Mouse (Mus musculus) small intestine, adult 2 months (tissue): Measurements from ENCODE around the gene Crybb1. TPM values are rescaled to one million over a fixed set of nuclear protein-coding genes. Genes with fewer than 3 reads are reported as not detected.

Source experiments
- H3K27ac ChIP-seq: fragments of 200-500 bp; 2 replicates; pipeline ENCODE4 v1.5.1; 2012; ENCODE audit warnings: low read depth, low read length, control low read depth, inconsistent platforms; ENCODE audit not compliant: insufficient read depth
- H3K27me3 ChIP-seq: fragments of 200-500 bp; 2 replicates; pipeline ENCODE4 v1.6.1; 2012; ENCODE audit warnings: mild to moderate bottlenecking, moderate library complexity, low read length, inconsistent platforms; ENCODE audit not compliant: control insufficient read depth, insufficient read depth
- H3K36me3 ChIP-seq: fragments of 200-500 bp; 2 replicates; pipeline ENCODE4 v1.6.1; 2012; ENCODE audit warnings: mild to moderate bottlenecking, low read length, control low read depth, inconsistent platforms; ENCODE audit not compliant: control insufficient read depth, insufficient read depth
- H3K4me1 ChIP-seq: fragments of 200-500 bp; 2 replicates; pipeline ENCODE4 v1.6.1; 2012; ENCODE audit warnings: low read length, inconsistent platforms, mixed read lengths; ENCODE audit not compliant: control insufficient read depth, insufficient read depth, insufficient read length
- H3K4me3 ChIP-seq: fragments of 200-500 bp; 2 replicates; pipeline ENCODE4 v1.5.1; 2012; ENCODE audit warnings: low read depth, mild to moderate bottlenecking, control low read depth, inconsistent platforms, low read length, moderate library complexity
- CTCF ChIP-seq: fragments of 200-500 bp; IDR thresholded peaks from 2 replicates; pipeline ENCODE4 v1.5.1; 2012; ENCODE audit warnings: low read depth, mild to moderate bottlenecking, control low read depth, inconsistent platforms, low read length, moderate library complexity, mixed read lengths; ENCODE audit not compliant: insufficient replicate concordance, insufficient read length; ENCODE audit errors: extremely low read depth
- POLR2A ChIP-seq: fragments of 200-500 bp; IDR thresholded peaks from 2 replicates; pipeline ENCODE4 v1.6.1; 2012; ENCODE audit warnings: low read depth, mild to moderate bottlenecking, control low read depth, inconsistent platforms, low read length, moderate library complexity
- WGBS: fragments of 180-500 bp; shearing (Covaris S2); methylation state at CpG from one replicate; pipeline ENCODE4 v1.1.7; 2018; 5-methylcytosine and 5-hydroxymethylcytosine counted together
- polyA plus RNA-seq: library from polyadenylated mRNA; depleted of rRNA; stranded (reverse); fragments of >200 nt; gene quantifications from 2 replicates; pipeline ENCODE4 v1.2.3, GENCODE M21; 2012; rRNA removed

Gene Crybb1
- polyA plus RNA-seq, result 0.33 and 0.34 TPM in 2 replicates

DNA sequence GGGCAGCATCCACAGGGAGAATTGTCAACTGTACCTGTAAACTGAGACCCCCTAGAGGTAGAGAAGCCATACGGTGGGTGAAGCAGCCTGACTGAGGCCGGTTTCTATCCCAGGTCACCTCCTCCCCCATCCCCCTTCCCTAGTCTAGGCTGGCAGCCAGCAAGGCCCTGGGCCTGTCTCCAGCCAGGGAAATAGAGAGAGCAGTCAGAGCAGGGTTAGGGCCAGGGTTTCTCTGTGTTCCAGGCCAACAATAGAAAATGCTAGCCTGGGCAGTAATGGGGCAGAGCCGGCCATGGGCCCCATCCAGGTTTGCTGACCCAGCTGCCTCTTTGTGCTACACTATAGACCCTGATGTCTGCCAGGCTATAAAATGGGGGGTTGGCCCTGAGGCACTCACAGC is at the start of gene Crybb1:
TSS of gene Crybb1 (plus strand) at position 390 of the 400 bp plus-strand sequence.
- WGBS, result 67% methylated on average over 3 of the region's 3 CpGs
- H3K4me1 ChIP-seq, result peaks cover 11% of the 10 kb centered on the region
- TF ChIP-seq CTCF, result no peak

DNA sequence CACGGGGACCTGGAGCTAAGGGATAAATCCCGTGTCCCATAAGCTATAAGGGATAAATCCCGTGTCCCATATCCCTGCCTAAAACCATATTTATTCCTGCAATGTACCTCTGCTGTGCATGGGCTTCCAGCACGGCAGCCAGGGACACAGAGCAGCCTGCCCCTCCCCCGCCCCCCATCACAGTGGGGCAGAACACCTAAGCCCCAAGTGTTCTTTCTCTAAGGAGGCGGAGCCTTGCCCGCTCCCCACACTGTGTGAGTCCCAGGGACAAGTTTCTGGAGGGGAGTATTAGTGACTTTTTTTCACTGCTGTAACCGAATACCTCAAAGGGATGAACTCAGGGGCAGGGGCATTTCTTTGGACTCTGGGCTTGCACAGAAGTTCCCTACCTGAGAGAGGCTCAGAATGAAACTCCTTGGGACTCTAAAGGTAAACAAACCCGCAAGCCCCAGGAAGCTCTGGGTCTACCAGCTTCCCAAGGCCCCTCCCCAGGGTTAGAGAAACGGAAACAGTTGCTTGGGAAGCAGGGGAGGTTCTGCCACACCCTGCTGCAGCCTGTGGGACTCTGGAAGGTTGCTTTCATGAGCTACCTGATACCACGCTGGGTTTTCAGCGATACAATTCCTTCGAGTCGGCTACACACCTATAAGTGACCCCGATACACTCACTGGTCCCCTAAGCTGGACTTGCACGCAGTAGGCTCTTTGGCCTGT is 48.9 kb upstream of the Crybb1 start:
- no peak for TF ChIP-seq CTCF
- TF ChIP-seq POLR2A, result no peak
- WGBS, result 20% methylated on average over 16 of the region's 16 CpGs
- H3K4me1 ChIP-seq, result no peaks in the 10 kb centered on the region

More for the DNA sequence above, at the start of gene Crybb1:
- Histone ChIP-seq H3K27me3 (no peaks in the 10 kb centered on the region), H3K4me3 (no peak within 1 kb of the TSS), H3K36me3 (no peaks in the 10 kb centered on the region), H3K27ac (0 out of 2 replicates have a peak within 1 kb of the TSS, but pooled peaks have one; percentile 36)

DNA sequence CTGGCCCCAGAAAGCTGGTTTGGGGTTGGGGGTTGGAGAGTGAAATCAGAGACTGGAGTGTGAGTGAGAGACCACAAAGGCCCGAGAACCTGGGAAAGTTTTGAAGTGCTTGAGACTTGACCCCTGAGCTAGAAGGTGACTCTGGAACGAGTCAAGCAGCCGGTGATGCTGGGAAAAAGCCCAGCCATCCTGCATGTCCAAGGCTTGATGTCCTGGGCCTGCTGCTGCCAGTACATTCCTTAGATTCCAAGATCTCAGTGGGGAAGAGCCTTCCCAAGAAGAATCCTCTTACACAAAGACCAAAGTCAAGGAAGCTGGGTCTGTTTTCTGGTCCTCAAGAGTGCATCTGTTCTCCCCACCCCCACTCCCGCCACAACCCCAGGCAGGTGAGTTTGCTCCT is 47.3 kb upstream of the Crybb1 start:
- Histone ChIP-seq H3K27ac (no peak overlapping the region), H3K36me3 (no peaks in the 10 kb centered on the region), H3K4me3 (no peak overlapping the region), H3K4me1 (no peaks in the 10 kb centered on the region), H3K27me3 (no peaks in the 10 kb centered on the region)
- 55% methylated on average over 4 of the region's 4 CpGs for WGBS
- no peak for TF ChIP-seq CTCF
- TF ChIP-seq POLR2A, result no peak

More for the DNA sequence above, 48.9 kb upstream of the Crybb1 start:
- H3K27me3 ChIP-seq, result no peaks in the 10 kb centered on the region
- H3K4me3 ChIP-seq, result no peak overlapping the region
- no peak overlapping the region for H3K27ac ChIP-seq
- no peaks in the 10 kb centered on the region for H3K36me3 ChIP-seq

DNA sequence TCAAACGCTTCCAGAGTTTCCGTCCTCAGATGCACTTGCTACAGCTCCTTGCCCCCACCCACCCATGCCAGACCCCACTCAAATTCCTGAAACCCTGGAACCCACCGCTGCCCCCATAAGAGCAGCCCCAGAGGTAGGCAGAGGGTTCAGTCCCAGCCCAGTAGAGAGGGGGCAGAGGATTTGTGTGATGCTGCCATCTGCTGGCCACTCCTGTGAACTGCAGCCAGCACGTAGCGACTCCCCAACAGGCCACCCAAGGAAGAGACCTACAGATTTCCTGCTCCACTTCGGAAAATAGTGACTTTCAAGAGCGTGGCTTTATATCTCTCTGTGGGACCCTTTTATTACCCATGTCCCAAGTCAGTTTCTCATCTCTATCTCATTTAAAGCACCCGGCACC is 45.5 kb upstream of the Crybb1 start:
- H3K4me3 ChIP-seq, result no peak overlapping the region
- 36% methylated on average over 8 of the region's 8 CpGs for WGBS
- no peaks in the 10 kb centered on the region for H3K36me3 ChIP-seq
- H3K27ac ChIP-seq, result no peak overlapping the region
- no peaks in the 10 kb centered on the region for H3K27me3 ChIP-seq
- peak; percentile 82 for TF ChIP-seq CTCF
- TF ChIP-seq POLR2A, result no peak
- no peaks in the 10 kb centered on the region for H3K4me1 ChIP-seq

DNA sequence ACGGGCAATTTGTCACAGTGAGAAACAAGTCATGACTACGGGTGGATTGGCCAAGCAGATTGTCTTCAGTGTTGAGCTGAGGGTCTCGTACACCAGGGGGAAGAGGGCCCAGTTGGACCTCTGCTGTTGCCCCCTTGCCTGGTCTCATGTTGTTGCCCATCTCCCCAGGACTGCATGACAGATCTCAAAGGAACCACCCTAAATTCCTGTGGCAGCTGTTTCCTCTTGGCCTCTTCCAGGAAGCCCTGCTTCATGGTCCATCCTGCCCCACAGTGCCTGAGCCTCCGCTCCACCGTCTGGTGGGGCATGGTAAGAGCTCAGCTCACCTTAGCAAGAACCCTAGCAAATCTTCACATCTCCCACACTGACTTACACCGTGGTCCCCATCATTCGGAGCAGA is 43.7 kb upstream of the Crybb1 start:
- Histone ChIP-seq H3K4me1 (no peaks in the 10 kb centered on the region), H3K4me3 (no peak overlapping the region), H3K36me3 (no peaks in the 10 kb centered on the region), H3K27ac (no peak overlapping the region), H3K27me3 (no peaks in the 10 kb centered on the region)
- WGBS, result 91% methylated on average over 7 of the region's 7 CpGs
- TF ChIP-seq POLR2A (no peak), CTCF (no peak)

DNA sequence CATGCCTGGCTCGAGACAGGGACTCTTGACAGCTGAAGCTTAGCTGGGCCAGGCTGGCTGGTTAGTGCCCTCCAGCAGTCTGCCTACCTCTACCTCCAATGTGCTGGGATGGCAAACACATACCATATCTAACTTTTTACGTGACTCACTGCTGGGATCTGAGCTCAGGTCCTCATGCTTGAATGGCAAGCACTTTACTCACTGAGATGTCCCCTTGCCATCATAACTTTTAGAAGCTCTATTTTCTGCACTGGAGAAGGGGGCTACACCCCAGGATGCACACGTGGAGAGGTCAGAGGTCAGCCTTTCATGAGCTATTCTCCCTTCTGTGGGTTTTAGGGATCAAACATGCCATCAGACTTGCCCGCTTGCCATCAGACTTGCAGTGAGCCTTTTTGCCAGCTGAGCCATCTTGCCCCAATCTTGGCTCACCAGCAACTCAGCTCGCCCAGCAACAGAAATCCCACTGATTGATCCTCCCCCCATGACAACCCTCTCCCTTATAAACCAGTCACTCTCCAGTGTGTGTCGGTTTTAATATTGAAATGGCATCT is 42.8 kb upstream of the Crybb1 start:
- no peaks in the 10 kb centered on the region for H3K4me1 ChIP-seq
- no peaks in the 10 kb centered on the region for H3K36me3 ChIP-seq
- H3K27ac ChIP-seq, result no peak overlapping the region
- WGBS, result 79% methylated on average over 6 of the region's 6 CpGs
- H3K27me3 ChIP-seq, result no peaks in the 10 kb centered on the region
- no peak for TF ChIP-seq POLR2A
- no peak for TF ChIP-seq CTCF
- H3K4me3 ChIP-seq, result no peak overlapping the region

DNA sequence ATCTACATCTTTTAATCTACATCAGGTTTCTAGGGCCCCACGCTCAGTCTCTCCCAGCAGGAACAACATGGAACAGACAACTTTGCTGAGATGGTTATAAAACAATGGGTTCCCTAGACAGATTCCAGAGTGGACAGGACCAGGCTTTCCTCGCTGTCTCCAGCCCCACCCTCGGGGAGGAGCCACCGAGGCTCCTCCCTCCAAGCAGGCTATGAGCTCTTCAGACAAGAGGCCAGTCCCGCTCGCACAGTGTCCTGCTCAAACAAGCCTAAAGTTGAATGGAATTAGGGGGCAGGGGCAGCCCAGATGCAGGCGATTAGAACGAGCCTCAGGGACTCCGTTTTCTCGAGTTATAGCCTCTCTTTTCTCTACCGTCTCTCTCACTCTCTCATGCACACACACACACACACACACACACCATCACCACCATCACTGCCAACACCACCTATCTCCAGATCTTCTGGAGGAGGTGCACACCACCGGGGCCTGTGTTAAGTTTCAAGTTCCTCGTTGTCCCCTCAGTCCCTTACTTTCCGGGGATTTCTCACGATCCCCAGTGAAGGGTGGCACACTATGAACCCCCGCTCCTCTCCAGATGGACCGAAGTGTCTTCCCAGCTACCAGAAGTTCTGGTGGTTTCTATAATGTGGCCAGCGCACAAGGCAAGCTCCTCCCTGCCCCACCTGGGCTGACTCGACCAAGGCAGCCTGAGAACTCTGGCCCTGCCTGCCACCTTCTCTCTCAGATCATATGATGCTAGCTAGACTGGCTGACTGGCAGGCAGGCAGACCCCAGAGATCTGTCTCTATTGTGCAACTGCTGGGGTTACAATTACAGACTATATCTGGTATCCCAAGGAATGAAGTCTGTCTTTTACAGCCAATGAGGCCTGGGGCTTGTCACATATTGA is 42.0 kb upstream of the Crybb1 start:
- no peaks in the 10 kb centered on the region for H3K27me3 ChIP-seq
- TF ChIP-seq POLR2A (no peak), CTCF (no peak)
- WGBS, result 62% methylated on average over 19 of the region's 19 CpGs

More for the DNA sequence above, 42.0 kb upstream of the Crybb1 start:
- Histone ChIP-seq H3K36me3 (no peaks in the 10 kb centered on the region), H3K4me3 (no peak overlapping the region), H3K4me1 (no peaks in the 10 kb centered on the region), H3K27ac (no peak overlapping the region)
